27 mouse cellular contexts compared by ENCODE assay signal in the genomic region with DNA sequence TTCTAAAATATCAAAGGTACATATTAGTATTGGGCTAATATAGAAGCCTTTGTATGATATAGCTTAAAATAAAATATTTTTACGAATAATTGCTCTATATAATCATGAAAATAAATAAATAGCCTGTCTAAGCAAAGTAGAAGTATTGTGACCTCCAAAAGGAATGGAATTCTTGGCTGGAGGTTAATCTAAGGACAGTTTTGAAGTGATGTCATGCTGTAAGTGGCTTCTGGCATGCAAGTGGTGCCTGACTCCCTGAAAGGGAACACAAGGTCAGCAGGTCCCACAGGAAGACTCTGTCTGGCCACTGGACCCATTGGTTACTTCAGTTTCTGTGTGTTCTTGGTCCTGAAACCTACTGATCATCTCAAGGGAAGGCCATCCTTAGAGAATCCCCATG.
DNase-seq lines count a peak whose midpoint lies in the region; ATAC-seq lines count a peak whose summit lies in the region.
"Had no signal": no experiment of that assay in that cellular context is flagged by ENCODE, and none has a peak within 500 bp of the region (broad histone marks: within the 10 kb centered on the region; RNA-seq: fewer than 3 reads in every experiment).

No protein-coding gene starts in this region.

- no peak overlapping the region for H3K4me3 ChIP-seq in heart, embryonic 11.5 days (ENCODE audit: low read depth, low read length)
- no peak overlapping the region for H3K4me3 ChIP-seq in heart, embryonic 10.5 days
- H3K4me3 ChIP-seq: embryonic facial prominence, embryonic 13.5 days; embryonic facial prominence, embryonic 15.5 days; erythroblast, embryonic 14.5 days; forebrain, embryonic 10.5 days; forebrain, embryonic 12.5 days had no signal

- 43% methylated on average over 1 of the region's 1 CpGs for WGBS in heart, embryonic 11.5 days (ENCODE audit: insufficient replicate concordance)
- WGBS in heart, embryonic 10.5 days: 45% methylated on average over 1 of the region's 1 CpGs

- no peaks in the 10 kb centered on the region for H3K27me3 ChIP-seq in heart, embryonic 11.5 days (ENCODE audit: control insufficient read depth, insufficient read depth, low read length)
- H3K27me3 ChIP-seq in heart, embryonic 10.5 days (ENCODE audit: insufficient read depth, poor library complexity, severe bottlenecking): no peaks in the 10 kb centered on the region
- H3K27me3 ChIP-seq: CH12.LX; embryonic facial prominence, embryonic 13.5 days; embryonic facial prominence, embryonic 15.5 days; forebrain, embryonic 12.5 days had no signal

- no peak overlapping the region for H3K4me2 ChIP-seq in heart, embryonic 11.5 days
- H3K4me2 ChIP-seq: embryonic facial prominence, embryonic 13.5 days; embryonic facial prominence, embryonic 15.5 days; forebrain, embryonic 12.5 days had no signal

- ATAC-seq in heart, embryonic 11.5 days (replicated peaks; ENCODE audit: insufficient number of reproducible peaks, low FRiP score, low TSS enrichment): no peak
- ATAC-seq: CD4-positive, CD25-positive, alpha-beta regulatory T cell, adult 4 months; forebrain, embryonic 14.5 days had no signal

- intact Hi-C loops in heart, postnatal 10 days (cut with DNase I): no loop called here
- intact Hi-C loops in heart, postnatal 36 days (cut with DNase I): no loop called here

- no peak overlapping the region for H3K27ac ChIP-seq in heart, embryonic 11.5 days (ENCODE audit: low read depth, low read length)
- no peak overlapping the region for H3K27ac ChIP-seq in heart, embryonic 10.5 days
- H3K27ac ChIP-seq: embryonic facial prominence, embryonic 13.5 days; embryonic facial prominence, embryonic 15.5 days; forebrain, embryonic 10.5 days; forebrain, embryonic 12.5 days had no signal

- H3K4me1 ChIP-seq in heart, embryonic 11.5 days (ENCODE audit: control insufficient read depth, insufficient read depth, low read length): no peaks in the 10 kb centered on the region
- no peaks in the 10 kb centered on the region for H3K4me1 ChIP-seq in heart, embryonic 10.5 days
- H3K4me1 ChIP-seq: embryonic facial prominence, embryonic 13.5 days; embryonic facial prominence, embryonic 15.5 days; forebrain, embryonic 10.5 days; forebrain, embryonic 12.5 days had no signal

- no peaks in the 10 kb centered on the region for H3K9me3 ChIP-seq in heart, embryonic 11.5 days (replicated peaks; ENCODE audit: control insufficient read depth, low read length)
- H3K9me3 ChIP-seq in heart, embryonic 10.5 days: no peaks in the 10 kb centered on the region
- H3K9me3 ChIP-seq: embryonic facial prominence, embryonic 13.5 days; embryonic facial prominence, embryonic 15.5 days; forebrain, embryonic 10.5 days; forebrain, embryonic 12.5 days; G1E had no signal

- peak; percentile 8 to 32 for DNase-seq in heart, adult 18-20 months
- DNase-seq in heart, adult 9 months (ENCODE audit: low spot score in 2 of 2): peak; percentile 2 to 5
- DNase-seq in heart, embryonic 10.5 days (ENCODE audit: low spot score): no peak
- peak; percentile 33 to 46 for DNase-seq in heart, postnatal 10 days
- DNase-seq in heart, postnatal 36 days: no peak
- DNase-seq in skeletal muscle tissue, adult 2 months (ENCODE audit: low read depth, low spot score): peak; percentile 11
- DNase-seq: adrenal gland, adult 2 months; adrenal gland, postnatal 10 days; adrenal gland, postnatal 25 days; B cell, adult 2 months; cerebellum, adult 11 months; cerebellum, adult 18-20 months; cerebellum, adult 8-10 months; cerebellum, adult 9-11 months; cerebellum, postnatal 14 days; cerebellum, postnatal 36 days; embryo, embryonic 11 days had no signal

- no peaks in the 10 kb centered on the region for H3K36me3 ChIP-seq in heart, embryonic 11.5 days (ENCODE audit: control insufficient read depth, insufficient read depth, low read length)
- H3K36me3 ChIP-seq in heart, embryonic 10.5 days: no peaks in the 10 kb centered on the region
- H3K36me3 ChIP-seq: embryonic facial prominence, embryonic 13.5 days; embryonic facial prominence, embryonic 15.5 days; forebrain, embryonic 10.5 days; forebrain, embryonic 12.5 days; G1E had no signal

- no peak overlapping the region for H3K9ac ChIP-seq in heart, embryonic 11.5 days (ENCODE audit: low read depth, low read length)
- H3K9ac ChIP-seq: embryonic facial prominence, embryonic 13.5 days; embryonic facial prominence, embryonic 15.5 days; forebrain, embryonic 12.5 days had no signal

Comparison
In these comparisons a context has a peak if more than half of its experiments do, and no peak if none do; other contexts are left out.
1. DNase-seq: peak in heart, adult 18-20 months (2 of 2), heart, adult 9 months (2 of 2), heart, postnatal 10 days (2 of 2) and skeletal muscle tissue, adult 2 months (single experiment); none in heart, embryonic 10.5 days (single experiment) and heart, postnatal 36 days (0 of 2).